Mouse (Mus musculus) liver, embryonic 14.5 days (tissue): ENCODE results near the gene Acr.

Experiments
- CTCF ChIP-seq: IDR thresholded peaks from 2 replicates; pipeline ENCODE4 v1.5.1; 2016; ENCODE audit warnings: antibody characterized with exemption, low read depth, control low read depth
- EP300 ChIP-seq: IDR thresholded peaks from 2 replicates; pipeline ENCODE4 v1.6.1; 2016; ENCODE audit warnings: antibody characterized with exemption, low read depth

- no peak for TF ChIP-seq CTCF
- no peak for TF ChIP-seq EP300
These were observed 35.9 kb upstream of the Acr start for GRCm38 (mm10) chr15:89532026-89532923.
